Mouse (Mus musculus) thymus, adult 18-20 months (tissue): ENCODE results near the gene Sgsm3.

Experiments used
- DNase-seq, 2 experiments: peaks; one replicate each; pipeline ENCODE4 v3.0.0; 2022; ENCODE audit warnings: mixed read lengths in 2 of 2

Gene Sgsm3

DNA sequence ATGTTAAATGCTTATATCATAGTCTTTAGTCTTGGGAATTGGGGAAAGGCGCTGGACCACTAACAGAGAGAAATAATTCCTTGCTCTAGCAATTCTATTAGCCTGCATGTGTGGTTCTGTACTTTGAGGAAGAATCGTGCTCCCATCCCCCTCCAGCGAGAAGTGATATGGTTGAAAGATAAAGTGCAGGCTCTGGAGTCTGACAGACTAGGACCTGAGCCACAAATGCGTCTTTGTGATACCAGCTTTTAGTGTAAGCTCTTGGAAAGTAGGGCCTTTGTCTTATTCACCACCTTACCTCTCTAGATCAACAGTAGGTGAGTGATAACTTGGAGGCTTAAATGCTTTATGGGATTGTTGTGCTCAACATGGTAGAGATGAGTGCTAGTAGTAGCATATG, 3.6 kb downstream of the Sgsm3 start:
- DNase-seq = no peak

- no peak for DNase-seq
These were observed 5.7 kb downstream of the Sgsm3 start for GRCm38 (mm10) chr15:80983264-80983663.

GRCm38 (mm10) chr15:80988331-80988730, 10.8 kb downstream of the Sgsm3 start:
- no peak for DNase-seq

DNA sequence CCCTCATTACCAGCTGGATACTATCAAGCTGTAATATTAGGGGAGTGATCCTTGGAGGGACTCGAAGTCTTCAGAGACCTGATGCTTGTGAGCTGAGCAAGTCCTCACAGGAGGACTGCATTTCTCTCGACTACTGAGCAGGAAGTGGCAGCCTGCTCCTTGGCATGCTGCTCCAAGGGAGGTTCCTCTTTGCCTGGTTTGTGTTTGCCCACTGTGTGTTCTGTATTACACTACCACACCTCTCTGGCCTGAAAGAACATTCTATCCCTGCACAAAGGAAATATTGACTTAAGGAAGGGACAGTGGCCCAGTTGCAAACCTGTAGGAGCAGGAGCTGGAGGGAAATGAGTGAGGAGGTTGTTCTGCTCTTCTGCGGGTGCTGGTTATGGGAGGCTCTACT, 12.1 kb downstream of the Sgsm3 start:
- DNase-seq = no peak

- no peak for DNase-seq
These were observed 17.4 kb downstream of the Sgsm3 start for GRCm38 (mm10) chr15:80994959-80995358.

- no peak for DNase-seq
These were observed 18.7 kb downstream of the Sgsm3 start for GRCm38 (mm10) chr15:80996090-80996835.

DNA sequence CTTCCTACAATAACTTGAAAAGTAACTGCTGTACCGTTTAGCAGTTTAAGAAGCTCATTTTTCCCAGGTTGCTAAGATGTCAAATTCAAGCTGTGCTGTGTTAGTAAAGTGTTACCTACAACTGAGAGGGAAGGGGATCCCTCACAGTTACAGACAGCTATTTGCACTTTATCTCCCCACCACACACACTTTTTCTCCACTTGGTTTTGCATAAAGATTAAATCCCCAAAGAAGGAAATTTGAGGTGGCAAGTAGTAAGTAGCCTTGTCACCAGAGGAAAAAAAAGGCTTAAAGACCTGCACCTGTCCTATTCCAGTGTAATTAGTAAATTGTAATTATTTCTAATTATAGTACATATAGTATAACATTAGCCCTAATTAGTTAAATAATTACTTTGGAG, 19.5 kb downstream of the Sgsm3 start:
- DNase-seq = no peak

GRCm38 (mm10) chr15:81000419-81001138, 23.0 kb downstream of the Sgsm3 start:
- DNase-seq = no peak

DNA sequence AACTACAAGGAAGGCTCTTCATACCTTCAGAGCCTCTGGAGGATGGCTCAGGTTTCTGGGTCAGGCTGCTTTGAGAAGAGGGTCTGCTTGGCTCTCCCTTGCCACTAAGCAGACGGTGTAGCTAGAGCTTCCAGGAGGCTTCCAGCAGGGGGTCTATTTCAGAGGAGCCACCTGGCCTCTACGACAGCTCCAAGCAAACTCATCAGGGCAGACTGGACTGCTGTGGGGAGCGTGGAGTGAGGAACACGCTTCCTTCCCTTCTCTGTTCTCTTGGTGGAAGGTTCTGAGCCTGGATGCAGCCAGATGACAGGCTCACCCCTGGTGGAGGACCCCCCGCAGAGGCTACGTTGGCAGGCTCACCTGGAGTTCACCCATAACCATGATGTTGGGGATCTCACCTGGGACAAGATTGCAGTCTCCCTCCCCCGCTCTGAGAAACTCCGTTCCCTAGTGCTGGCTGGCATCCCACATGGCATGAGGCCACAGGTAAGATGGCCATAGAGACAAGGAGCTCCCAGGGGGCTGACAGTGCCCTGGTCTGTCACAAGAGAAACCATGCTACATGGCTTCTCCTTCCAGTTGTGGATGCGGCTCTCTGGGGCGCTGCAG, 28.7 kb downstream of the Sgsm3 start:
- DNase-seq = no peak

DNA sequence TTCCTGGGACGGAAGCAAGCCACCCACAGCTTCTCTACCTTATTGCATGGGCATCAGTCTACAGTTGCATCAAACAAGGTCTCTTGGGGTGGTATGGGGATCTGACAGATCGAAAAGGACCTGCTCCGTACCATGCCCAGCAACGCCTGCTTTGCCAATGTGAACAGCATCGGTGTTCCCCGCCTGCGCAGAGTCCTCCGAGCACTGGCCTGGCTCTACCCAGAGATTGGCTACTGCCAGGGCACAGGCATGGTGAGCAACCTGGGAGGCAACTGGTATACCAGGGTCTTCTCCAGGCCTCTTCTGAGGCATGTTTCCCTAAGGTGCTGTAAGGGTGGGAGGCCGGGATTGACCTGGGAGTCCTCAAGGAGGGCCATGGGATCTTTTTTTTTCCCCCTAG, 29.8 kb downstream of the Sgsm3 start:
- DNase-seq = no peak

DNA sequence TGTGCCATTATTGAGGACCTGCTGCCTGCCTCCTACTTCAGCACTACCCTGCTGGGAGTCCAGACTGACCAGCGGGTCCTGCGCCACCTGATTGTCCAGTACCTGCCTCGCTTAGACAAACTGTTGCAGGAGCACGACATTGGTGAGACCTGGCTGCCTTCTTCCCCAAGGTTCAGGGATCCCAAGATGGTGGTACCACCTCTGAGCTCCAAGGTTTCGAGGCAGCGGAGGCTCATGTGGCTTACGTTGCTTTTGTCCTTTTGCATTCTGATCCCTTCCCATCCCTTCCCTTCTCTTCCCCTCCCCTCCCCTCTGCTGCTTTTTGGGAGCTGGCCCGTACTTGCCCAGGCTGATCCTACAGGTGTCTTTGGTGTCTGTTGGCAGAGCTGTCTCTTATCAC, 30.3 kb downstream of the Sgsm3 start:
- DNase-seq = no peak

DNA sequence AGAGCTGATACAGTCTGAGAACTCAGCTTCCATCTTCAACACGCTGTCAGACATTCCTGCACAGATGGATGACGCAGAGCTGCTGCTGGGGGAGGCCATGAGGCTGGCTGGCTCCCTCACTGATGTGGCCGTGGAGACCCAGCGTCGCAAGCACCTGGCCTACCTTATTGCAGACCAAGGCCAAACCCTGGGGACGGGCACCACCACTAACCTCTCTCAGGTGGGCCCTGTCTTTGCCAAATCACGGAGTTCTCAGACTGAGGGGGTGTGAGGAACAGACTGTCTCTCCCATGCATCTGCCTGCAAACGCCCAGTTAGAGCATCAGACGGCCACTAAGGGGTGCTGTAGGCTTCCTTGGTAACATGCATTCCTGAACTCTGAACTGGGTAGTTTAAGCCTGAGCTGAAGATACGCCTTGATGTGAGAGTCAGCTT, 31.1 kb downstream of the Sgsm3 start:
- DNase-seq = no peak

- no peak for DNase-seq
These were observed 32.5 kb downstream of the Sgsm3 start for GRCm38 (mm10) chr15:81010114-81010513.

DNA sequence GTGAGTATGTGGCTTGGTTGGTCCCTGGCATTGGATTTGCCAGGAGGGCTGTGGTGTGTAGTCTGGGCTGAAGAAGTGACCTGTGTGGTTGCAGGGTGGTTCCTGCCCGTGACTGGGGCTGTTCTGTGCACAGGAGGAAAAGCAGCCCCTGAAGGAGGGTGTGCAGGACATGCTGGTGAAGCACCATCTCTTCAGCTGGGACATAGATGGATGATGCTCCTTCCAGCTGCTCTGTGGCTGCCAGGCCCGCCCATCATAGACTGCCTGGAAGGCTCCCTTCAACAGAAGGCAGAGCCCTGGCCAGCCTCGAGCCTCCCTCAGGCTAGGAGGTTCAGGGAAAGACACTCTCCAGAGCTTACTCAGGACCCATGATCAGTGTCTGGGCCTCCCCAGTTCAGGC, 34.0 kb downstream of the Sgsm3 start:
- no peak for DNase-seq

DNA sequence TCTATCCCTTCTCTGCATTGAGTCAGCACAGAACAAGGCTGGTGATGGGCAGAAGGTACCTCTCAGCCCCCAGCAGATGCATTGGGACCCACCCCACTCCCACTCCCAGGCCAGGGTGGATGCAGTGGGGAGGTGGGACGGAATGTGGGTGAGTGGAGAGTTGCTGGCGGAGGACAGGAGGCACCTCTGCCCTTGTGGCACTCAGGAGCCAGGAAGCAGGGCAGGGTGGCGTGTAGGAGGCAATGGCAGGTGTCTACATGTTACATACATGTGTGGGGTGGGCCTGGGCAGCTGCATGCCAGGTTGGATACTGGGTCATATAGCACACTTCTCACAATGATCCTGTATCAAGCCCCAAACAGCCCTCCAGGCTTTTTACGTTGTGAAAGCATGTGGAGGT, 34.8 kb downstream of the Sgsm3 start:
- no peak for DNase-seq

GRCm38 (mm10) chr15:81013186-81013585, 35.6 kb downstream of the Sgsm3 start:
- DNase-seq = no peak

DNA sequence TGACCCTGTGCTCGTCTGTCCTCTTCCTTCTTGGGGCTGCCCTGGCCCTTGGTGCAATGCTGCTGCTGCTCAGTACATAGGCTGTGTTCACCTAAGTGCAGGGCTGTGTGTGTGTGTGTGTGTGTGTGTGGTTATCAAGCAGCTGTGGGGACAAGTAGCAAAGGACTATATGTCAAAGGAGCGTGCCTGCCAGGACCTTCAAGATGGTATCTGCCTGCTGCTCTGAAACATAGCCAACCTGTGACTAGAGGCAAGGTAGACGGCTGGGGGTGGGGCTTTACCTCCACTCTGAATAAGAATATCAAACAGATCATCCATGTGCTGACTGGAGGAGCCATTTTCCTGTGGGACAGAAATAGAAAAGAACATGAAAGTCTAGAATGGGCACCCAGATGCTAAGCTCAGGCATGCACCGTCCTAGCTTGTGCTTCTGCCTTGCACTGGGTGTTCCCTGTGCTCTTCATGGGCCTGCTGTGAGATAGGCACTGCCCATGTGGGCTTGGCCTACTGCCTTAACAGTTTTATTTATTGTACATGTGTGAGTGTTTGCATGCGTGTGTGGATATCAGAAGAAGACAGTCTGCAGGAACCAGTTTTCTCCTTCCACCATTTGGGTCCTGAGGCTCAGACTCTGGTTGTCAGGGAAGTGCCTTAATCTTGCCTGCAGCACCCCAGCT, 37.6 kb downstream of the Sgsm3 start:
- no peak for DNase-seq

GRCm38 (mm10) chr15:81016488-81016887, 38.9 kb downstream of the Sgsm3 start:
- no peak for DNase-seq

GRCm38 (mm10) chr15:81017308-81017707, 39.7 kb downstream of the Sgsm3 start:
- DNase-seq = no peak

GRCm38 (mm10) chr15:81021377-81021776, 43.8 kb downstream of the Sgsm3 start:
- DNase-seq = no peak

DNA sequence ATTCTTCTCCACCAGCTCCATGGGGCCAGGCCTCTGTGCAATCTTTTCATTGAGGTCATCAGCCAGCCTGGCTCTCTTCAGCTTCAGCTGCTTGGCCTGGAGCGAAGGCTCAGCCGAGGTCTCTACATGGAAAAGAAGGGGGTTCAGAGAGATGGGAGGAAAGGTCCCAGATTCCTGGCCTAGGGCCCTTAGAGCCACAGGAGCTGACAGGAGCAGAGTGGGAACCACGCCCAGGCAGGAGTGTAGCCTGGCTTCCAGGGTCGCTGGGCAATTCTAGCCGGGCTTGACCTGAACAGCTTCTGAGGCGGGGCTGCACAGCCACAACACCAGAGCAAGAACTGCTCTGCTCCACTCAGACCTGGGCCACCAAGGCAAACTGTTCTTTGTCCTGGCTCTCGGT, 44.9 kb downstream of the Sgsm3 start:
- no peak for DNase-seq

DNA sequence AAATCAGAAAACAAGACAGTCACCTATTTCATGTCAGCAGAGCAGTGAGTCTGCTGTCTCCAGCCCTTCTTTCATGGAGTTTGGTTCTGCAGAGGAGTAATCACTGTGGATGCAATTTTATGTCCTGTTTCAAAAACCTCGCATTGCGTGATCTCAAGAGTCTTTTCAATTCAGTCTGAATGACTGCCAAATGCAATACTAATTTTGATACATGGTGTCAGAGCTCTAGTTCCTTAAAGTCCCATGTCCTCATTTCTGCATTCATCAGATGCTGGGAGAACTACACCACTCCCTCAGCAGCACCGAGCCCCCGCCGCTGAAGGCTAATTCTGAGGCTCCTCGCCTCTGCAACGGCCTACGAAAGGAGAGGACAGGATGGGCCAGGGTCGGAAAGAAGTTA, 46.3 kb downstream of the Sgsm3 start:
- no peak for DNase-seq

GRCm38 (mm10) chr15:81026901-81027300, 49.3 kb downstream of the Sgsm3 start:
- DNase-seq = no peak
